Mouse (Mus musculus) ZHBTc4 (cell line): ENCODE results near the gene Pfn1.

Source experiments
- DNase-seq: peaks from one replicate; pipeline ENCODE4 v3.0.0-alpha.2; 2011; ENCODE audit warnings: low read depth, low spot score

The Pfn1 gene

GRCm38 (mm10) chr11:70637764-70638163, 16.7 kb downstream of the Pfn1 start:
- DNase-seq: no peak

DNA sequence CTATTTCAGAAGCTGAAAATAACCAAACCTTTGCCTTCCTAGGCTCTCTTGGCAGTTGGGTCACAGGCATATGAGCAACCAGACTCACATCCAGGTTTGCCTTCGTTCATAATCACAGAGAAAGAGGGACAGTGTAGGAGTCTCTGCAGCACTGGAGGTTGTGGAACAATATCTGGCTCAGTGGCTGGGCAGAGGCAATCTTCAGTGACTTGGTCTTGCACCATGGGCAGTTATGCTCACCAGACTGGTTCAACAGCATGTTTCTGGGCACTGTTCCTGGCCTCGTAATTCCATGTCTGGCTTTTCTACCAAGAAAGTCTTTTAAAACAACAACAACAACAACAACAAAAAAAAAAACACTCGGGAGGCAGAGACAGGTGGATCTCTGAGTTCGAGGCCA, 18.8 kb downstream of the Pfn1 start:
- no peak for DNase-seq

GRCm38 (mm10) chr11:70630129-70630528, 24.3 kb downstream of the Pfn1 start:
- no peak for DNase-seq

- DNase-seq: peak; percentile 42
Observed at GRCm38 (mm10) chr11:70629557-70629956, 24.9 kb downstream of the Pfn1 start.

DNA sequence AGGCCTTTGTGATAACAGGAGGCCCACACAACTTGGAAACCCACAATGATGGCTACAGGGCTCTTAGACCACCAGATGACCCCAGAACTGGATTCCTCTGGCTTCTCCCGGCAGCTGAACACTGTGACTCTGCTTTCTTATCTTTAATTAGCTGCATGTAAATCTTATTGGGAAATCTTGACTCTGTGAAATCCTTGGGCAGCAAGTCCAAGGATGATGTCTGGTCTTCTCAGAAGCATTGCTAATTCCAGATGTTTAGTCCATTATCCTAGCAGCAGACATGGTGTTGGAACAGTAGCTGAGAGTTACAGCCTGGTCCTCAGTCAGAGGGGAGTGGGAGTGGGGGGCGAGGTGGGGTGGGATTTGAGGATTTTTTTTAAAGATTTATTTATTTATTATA, 26.0 kb downstream of the Pfn1 start:
- DNase-seq: no peak

GRCm38 (mm10) chr11:70626877-70627276, 27.6 kb downstream of the Pfn1 start:
- peak; percentile 41 for DNase-seq

DNA sequence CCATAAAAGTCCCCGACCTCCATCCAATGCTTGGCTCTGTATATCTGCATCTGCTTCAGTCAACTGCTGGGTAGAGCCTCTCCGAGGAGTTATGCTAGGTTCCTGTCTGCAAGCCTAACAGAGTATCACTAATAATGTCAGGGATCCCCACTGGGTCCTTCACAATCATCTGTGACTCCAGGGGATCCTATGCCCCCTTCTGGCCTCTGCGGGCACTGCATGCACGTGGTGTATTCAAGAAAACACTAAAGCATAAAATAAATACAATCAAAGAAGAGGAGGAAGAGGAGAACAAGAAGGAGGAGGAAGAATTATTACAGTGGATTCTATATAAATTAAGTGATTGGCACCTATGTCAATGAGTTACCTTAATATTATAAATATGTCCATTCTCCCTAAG, 29.0 kb downstream of the Pfn1 start:
- peak; percentile 77 for DNase-seq

DNA sequence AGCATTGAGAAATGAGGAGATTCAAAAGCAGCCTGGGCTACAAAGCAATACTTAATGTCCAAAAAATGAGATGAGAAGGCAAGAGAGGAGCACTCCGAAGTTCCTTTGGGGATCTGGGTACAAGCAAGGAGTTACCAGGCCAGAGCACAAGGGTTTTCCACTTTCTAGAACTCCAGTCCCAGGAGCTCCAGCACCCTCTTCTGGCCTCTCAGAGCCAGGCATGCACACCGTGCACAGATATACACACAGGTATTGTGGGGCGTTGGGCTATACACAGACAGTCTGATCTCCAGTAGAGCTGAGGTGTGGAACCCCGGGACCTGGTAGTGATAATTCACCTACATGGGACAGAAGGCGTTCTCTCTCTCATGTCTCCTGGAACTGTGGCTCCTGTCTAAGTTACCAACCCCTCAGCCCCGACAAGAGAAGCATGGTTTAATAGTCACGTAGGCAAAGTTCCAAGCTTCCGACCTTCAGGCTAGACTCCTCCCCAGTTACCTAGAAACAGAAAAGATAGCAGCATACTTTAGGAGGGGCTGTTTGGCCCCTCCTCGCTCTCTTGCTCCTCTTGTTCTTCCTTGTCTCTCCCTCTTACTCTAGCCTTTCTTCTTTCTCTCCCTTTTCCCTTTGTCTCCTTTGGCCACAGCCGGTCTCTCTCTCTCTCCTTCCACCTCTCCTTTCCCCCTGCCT, 31.2 kb downstream of the Pfn1 start:
- DNase-seq: peak; percentile 86

DNA sequence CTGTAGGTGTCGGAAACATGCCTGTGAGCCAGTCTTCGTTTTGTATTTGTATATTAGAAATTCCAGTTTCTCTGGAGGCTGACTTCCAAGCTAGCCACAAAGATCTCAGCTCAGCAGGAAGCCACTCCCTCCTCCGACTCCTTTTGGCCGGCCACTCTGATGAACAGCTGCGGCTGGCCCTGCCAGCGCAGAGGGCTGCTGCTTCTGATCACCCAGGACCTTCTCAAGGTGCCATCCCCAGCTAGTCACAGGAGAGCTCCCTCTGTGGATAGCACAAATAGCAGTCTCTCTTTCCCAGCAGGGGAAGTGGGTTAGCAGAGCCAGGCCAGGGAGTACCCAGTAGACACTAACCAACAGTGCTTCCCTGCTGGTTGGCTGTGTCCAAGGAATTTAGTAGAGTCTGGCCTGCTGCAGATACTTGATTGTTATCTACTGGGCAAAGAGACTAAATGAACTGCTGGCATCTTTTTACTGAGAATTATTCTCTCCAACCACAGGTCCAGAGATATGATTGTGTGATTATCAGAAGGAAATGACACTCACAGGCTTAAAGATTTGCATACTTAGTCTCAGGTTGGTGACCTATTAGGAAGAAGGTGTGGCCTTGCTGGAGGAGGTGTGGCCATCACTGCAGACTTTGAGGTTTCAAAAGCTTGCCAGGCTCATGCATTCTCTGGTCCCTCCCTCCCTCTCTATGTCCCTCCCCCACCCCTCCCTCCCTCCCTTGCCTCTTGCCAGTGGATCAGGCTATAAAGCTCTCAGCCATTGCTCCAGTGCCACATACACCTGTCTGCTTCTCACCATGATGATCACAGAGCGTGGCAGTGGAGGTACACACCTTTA, 32.3 kb downstream of the Pfn1 start:
- DNase-seq: peak; percentile 83

DNA sequence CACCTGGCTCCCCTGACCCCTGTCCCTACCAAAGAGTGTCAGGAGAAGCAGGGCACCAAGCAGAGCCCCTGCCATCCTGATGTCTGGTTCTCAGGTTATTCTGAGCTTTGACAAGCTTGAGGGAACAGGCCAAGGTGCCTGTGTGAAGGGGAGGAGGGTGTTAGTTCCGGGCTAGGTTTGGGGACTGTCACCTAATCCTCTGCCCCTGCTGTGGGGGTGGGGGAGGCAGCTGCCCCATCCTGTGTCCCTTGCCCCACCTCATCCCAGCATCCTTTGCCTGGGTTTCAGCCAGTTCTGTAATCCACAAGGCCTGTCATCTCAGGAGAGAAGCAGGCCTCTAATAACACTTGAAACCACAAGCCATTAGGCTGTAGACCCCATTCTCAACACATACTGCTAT, 35.3 kb downstream of the Pfn1 start, which contains the start of gene Chrne:
Gene Chrne (minus strand): TSS at position 116 of the 400 bp plus-strand sequence.
- no peak for DNase-seq

DNA sequence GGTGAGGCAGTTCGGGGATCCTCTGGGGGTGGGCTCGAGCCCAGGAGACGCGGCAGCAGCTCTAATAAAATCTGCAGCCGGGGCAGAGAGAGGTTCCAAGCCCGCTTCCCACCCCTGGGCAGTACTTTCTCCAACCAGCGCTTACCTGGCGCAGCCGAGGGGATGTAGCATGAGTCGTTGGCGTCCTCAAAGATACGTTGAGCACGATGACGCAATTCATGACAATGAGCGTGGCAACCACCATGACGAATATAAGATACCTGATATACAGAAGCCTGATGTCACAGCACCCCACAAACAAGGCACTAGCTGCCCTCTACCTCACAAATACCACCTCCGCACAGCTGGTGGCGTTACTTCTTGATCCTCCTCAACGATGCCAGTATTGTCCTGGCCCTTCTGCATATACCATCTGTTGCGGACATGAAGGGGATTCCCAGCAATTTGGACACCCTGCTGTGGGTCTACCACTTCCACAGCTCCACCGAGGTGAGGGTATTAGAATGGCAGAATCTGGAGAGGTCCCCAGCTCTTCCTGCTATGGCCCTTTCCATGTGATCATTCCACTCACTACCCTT, 38.8 kb downstream of the Pfn1 start, which contains the start of gene 4930544D05Rik:
Gene 4930544D05Rik (plus strand): TSS at position 333 of the 578 bp plus-strand sequence.
- peak; percentile 31 for DNase-seq

GRCm38 (mm10) chr11:70615074-70615473, 39.4 kb downstream of the Pfn1 start:
- peak; percentile 85 for DNase-seq

DNA sequence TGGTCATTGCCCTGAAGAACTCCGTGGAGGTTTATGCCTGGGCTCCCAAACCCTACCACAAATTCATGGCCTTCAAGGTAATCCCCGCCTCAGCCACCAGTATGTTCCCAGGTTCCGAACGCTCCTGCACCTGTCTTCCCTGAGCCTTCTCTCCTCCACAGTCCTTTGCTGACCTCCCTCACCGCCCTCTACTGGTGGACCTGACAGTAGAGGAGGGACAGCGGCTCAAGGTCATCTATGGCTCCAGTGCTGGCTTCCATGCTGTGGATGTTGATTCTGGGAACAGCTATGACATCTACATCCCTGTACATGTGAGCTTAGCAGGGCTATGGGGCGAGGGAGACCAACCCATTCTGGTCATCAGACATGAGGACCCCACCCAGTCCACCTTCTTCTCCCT, 41.9 kb downstream of the Pfn1 start:
- DNase-seq: no peak

DNA sequence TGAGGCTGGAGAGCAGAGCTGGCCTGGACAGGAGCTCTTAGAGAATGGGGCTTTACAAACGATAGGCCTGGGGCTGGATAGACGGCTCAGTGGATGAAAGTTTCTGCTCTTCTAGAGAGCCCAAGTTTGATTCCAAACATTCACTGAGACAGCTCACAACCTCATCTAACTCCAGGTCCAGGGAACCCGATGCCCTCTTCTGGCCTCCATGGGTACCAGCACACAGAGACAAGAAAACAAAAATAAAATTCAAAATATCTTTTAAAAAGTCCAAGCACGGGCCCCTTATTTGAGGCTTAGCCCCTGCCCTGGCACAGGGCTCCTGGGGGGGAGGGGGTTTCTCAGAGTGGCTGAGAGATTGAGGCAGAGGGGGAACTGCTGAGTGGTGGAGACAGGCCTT, 43.7 kb downstream of the Pfn1 start:
- no peak for DNase-seq

- peak; percentile 83 for DNase-seq
Observed at GRCm38 (mm10) chr11:70608381-70609066, 45.9 kb downstream of the Pfn1 start.

DNA sequence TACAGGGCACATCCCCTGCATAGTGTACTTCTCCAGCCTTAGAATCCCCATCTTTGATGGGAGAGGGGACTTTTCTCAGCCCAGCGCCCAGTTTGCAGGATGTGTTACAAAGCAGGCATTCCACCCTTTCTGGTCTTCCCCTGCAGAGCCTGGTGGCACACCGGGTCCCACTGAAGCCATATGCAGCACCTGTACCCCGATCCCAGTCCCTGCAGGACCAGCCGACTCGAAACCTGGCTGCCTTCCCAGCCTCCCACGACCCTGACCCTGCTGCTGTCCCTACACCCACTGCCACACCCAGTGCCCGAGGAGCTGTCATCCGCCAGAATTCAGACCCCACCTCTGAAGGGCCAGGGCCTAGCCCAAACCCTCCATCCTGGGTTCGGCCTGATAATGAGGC, 46.8 kb downstream of the Pfn1 start:
- no peak for DNase-seq

GRCm38 (mm10) chr11:70606717-70607116, 47.7 kb downstream of the Pfn1 start:
- no peak for DNase-seq

GRCm38 (mm10) chr11:70605024-70605566, 49.3 kb downstream of the Pfn1 start:
- DNase-seq: peak; percentile 78
